ENCODE assay signal across 7 mouse cellular contexts in the genomic region with DNA sequence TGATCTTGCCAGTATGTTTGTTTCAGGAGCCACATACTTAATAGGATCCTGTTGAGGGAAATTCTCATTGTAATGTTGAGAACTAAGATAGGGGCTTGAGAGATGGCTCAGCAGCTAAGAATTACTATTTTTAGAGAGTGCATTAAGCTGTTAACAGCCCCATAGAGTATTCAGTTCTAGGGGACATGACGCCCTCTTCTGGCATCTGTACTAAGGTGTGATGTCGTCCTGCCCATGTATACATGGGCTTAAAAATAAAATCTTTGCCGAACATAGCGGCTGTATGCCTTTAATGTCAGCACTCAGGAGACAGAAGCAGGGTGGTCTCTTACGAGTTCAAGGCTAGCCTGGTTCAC. TPM values are rescaled to one million over a fixed set of nuclear protein-coding genes. Genes with fewer than 3 reads are reported as not detected.
DNase-seq lines count a peak whose midpoint lies in the region; ATAC-seq and TF ChIP-seq lines count a peak whose summit lies in the region.

No protein-coding gene starts in this region.

- TF ChIP-seq CTCF in stomach, postnatal 0 days (IDR thresholded peaks at IDR 0.05; ENCODE audit: low read depth), result peak; percentile 59

- H3K9me3 ChIP-seq in neural tube, embryonic 11.5 days (ENCODE audit: control insufficient read depth, low read length), result no peaks in the 10 kb centered on the region
- H3K9me3 ChIP-seq in forebrain, embryonic 10.5 days, result no peaks in the 10 kb centered on the region
- H3K9me3 ChIP-seq in liver, embryonic 12.5 days (replicated peaks), result no peaks in the 10 kb centered on the region
- no peaks in the 10 kb centered on the region for H3K9me3 ChIP-seq in stomach, postnatal 0 days (ENCODE audit: control insufficient read depth, low read length)

- H3K27me3 ChIP-seq in neural tube, embryonic 11.5 days (ENCODE audit: control insufficient read depth, insufficient read depth, low read length), result no peaks in the 10 kb centered on the region
- peaks cover 5% of the 10 kb centered on the region; the same call in 1 of the 2 replicates for H3K27me3 ChIP-seq in forebrain, embryonic 10.5 days (ENCODE audit: poor library complexity, severe bottlenecking)
- H3K27me3 ChIP-seq in liver, embryonic 12.5 days (replicated peaks), result no peaks in the 10 kb centered on the region
- H3K27me3 ChIP-seq in stomach, postnatal 0 days (ENCODE audit: control insufficient read depth, insufficient read depth, low read length), result no peaks in the 10 kb centered on the region

- no peaks in the 10 kb centered on the region for H3K36me3 ChIP-seq in neural tube, embryonic 11.5 days (ENCODE audit: control insufficient read depth, insufficient read depth, low read length)
- peaks cover 7% of the 10 kb centered on the region; the same call in 1 of the 2 replicates for H3K36me3 ChIP-seq in forebrain, embryonic 10.5 days (replicated peaks)
- peaks cover 14% of the 10 kb centered on the region for H3K36me3 ChIP-seq in liver, embryonic 12.5 days
- peaks cover 2% of the 10 kb centered on the region; the same call in 1 of the 2 replicates for H3K36me3 ChIP-seq in stomach, postnatal 0 days (ENCODE audit: control insufficient read depth, insufficient read depth, low read length)

- H3K4me3 ChIP-seq in neural tube, embryonic 11.5 days (ENCODE audit: low read depth, low read length), result peak overlapping the region; percentile 82
- peak overlapping the region; percentile 87 for H3K4me3 ChIP-seq in forebrain, embryonic 10.5 days
- peak overlapping the region; percentile 95 for H3K4me3 ChIP-seq in liver, embryonic 12.5 days
- H3K4me3 ChIP-seq in stomach, postnatal 0 days (ENCODE audit: low read depth, low read length), result peak overlapping the region; percentile 91

- DNase-seq in neural tube, embryonic 11.5 days (ENCODE audit: low spot score), result no peak
- no peak for DNase-seq in neural tube, embryonic 10.5 days (ENCODE audit: extremely low spot score, low spot score)
- DNase-seq in forebrain, embryonic 10.5 days (ENCODE audit: extremely low spot score, low spot score), result no peak
- DNase-seq in stomach, postnatal 0 days (ENCODE audit: low spot score), result no peak
- no peak for DNase-seq in left cerebral cortex, adult 11 months (ENCODE audit: low spot score)
- no peak for DNase-seq in gastrocnemius, adult 8-10 months (ENCODE audit: low spot score in 2 of 2)

- no peak overlapping the region for H3K9ac ChIP-seq in neural tube, embryonic 11.5 days (ENCODE audit: low read length)
- peak overlapping the region; percentile 97; the same call in 1 of the 2 replicates for H3K9ac ChIP-seq in liver, embryonic 12.5 days
- H3K9ac ChIP-seq in stomach, postnatal 0 days (ENCODE audit: low read length), result no peak overlapping the region

- ATAC-seq in neural tube, embryonic 11.5 days (ENCODE audit: insufficient read depth, low FRiP score, low TSS enrichment), result no peak
- peak; percentile 28 for ATAC-seq in liver, embryonic 12.5 days
- no peak for ATAC-seq in stomach, postnatal 0 days (ENCODE audit: low FRiP score, low TSS enrichment)

- peak overlapping the region; percentile 70 for H3K4me2 ChIP-seq in neural tube, embryonic 11.5 days (ENCODE audit: low read depth)
- H3K4me2 ChIP-seq in liver, embryonic 12.5 days, result peak overlapping the region; percentile 80
- H3K4me2 ChIP-seq in stomach, postnatal 0 days (replicated peaks; ENCODE audit: low read depth), result peak overlapping the region; percentile 77

- H3K4me1 ChIP-seq in neural tube, embryonic 11.5 days (ENCODE audit: control insufficient read depth, insufficient read depth, low read length), result no peaks in the 10 kb centered on the region
- H3K4me1 ChIP-seq in forebrain, embryonic 10.5 days, result peaks cover 13% of the 10 kb centered on the region
- H3K4me1 ChIP-seq in liver, embryonic 12.5 days, result peaks cover 22% of the 10 kb centered on the region
- H3K4me1 ChIP-seq in stomach, postnatal 0 days (replicated peaks; ENCODE audit: control insufficient read depth, insufficient read depth), result peaks cover 3% of the 10 kb centered on the region; the same call in 1 of the 2 replicates

- TF ChIP-seq EP300 in stomach, postnatal 0 days (optimal IDR thresholded peaks at IDR 0.05), result no peak

- no peak overlapping the region for H3K27ac ChIP-seq in neural tube, embryonic 11.5 days (ENCODE audit: low read depth, low read length)
- H3K27ac ChIP-seq in forebrain, embryonic 10.5 days, result peak overlapping the region; percentile 53; the same call in 1 of the 2 replicates
- H3K27ac ChIP-seq in liver, embryonic 12.5 days, result no peak overlapping the region
- H3K27ac ChIP-seq in stomach, postnatal 0 days (replicated peaks), result no peak overlapping the region

- WGBS in neural tube, embryonic 11.5 days, result 5% methylated on average over 5 of the region's 5 CpGs
- 7% methylated on average over 5 of the region's 5 CpGs for WGBS in forebrain, embryonic 10.5 days
- WGBS in liver, embryonic 12.5 days (ENCODE audit: insufficient replicate concordance), result 5% methylated on average over 5 of the region's 5 CpGs
- 4% methylated on average over 5 of the region's 5 CpGs for WGBS in stomach, postnatal 0 days

RNA-seq across cellular contexts. Expression of gene Whamm, which starts 0.3 kb away (rescaled TPM):
- 5.4 and 5.8 TPM in 2 replicates for polyA plus RNA-seq in neural tube, embryonic 11.5 days (2014; fragmentation: Nextera tagmentation; extraction: Ambion mirVana)
- polyA plus RNA-seq in forebrain, embryonic 10.5 days (2016; fragmentation: Nextera tagmentation; extraction: Ambion mirVana), result 1.8 and 3.0 TPM in 2 replicates
- 8.2 and 9.6 TPM in 2 replicates for polyA plus RNA-seq in liver, embryonic 12.5 days (2016; fragmentation: Nextera tagmentation; extraction: Ambion mirVana)
- polyA plus RNA-seq in stomach, postnatal 0 days (2015; fragmentation: Nextera tagmentation; extraction: Ambion mirVana), result 3.5 and 3.8 TPM in 2 replicates
- 1 to 10 TPM; 7.6 to 9.6 (median 9.1) TPM for total RNA-seq in gastrocnemius, adult 8-10 months (2022)

RNA-seq across cellular contexts. Expression of gene Fsd2, which starts 4.0 kb away (rescaled TPM):
- 0.09 and 0.16 TPM in 2 replicates for polyA plus RNA-seq in neural tube, embryonic 11.5 days (2014; fragmentation: Nextera tagmentation; extraction: Ambion mirVana)
- polyA plus RNA-seq in forebrain, embryonic 10.5 days (2016; fragmentation: Nextera tagmentation; extraction: Ambion mirVana), result 0.05 TPM in 2 replicates
- 0.05 and 0.06 TPM in 2 replicates for polyA plus RNA-seq in liver, embryonic 12.5 days (2016; fragmentation: Nextera tagmentation; extraction: Ambion mirVana)
- polyA plus RNA-seq in stomach, postnatal 0 days (2015; fragmentation: Nextera tagmentation; extraction: Ambion mirVana), result 0.06 and 0.11 TPM in 2 replicates
- total RNA-seq in gastrocnemius, adult 8-10 months (2022), result 100 to 1,000 TPM; 291 to 459 (median 401) TPM
